Mouse (Mus musculus) kidney, adult 2 months (tissue): ENCODE measurements at regions not wholly inside any gene's neighbourhood (a gene's known extent, or its start where the extent isn't known, plus 50 kb on each side); places are given as distances from the start of the nearest gene placed in this dataset.

ENCODE experiments used
- DNase-seq: peaks from one replicate; pipeline ENCODE4 v3.0.0; 2021
- H3K27ac ChIP-seq: fragments of 200-500 bp; 2 replicates; pipeline ENCODE4 v1.5.1; 2012; ENCODE audit warnings: low read depth, low read length, control low read depth, inconsistent platforms; ENCODE audit not compliant: insufficient read depth
- H3K27me3 ChIP-seq: fragments of 200-500 bp; replicated peaks from 2 replicates; pipeline ENCODE4 v1.6.1; 2012; ENCODE audit warnings: mild to moderate bottlenecking, moderate library complexity, low read length, inconsistent platforms; ENCODE audit not compliant: control insufficient read depth, insufficient read depth
- H3K36me3 ChIP-seq: fragments of 200-500 bp; 2 replicates; pipeline ENCODE4 v1.6.1; 2012; ENCODE audit warnings: mild to moderate bottlenecking, moderate library complexity, low read length, inconsistent platforms; ENCODE audit not compliant: control insufficient read depth, insufficient read depth
- H3K4me1 ChIP-seq: fragments of 200-500 bp; 2 replicates; pipeline ENCODE4 v1.6.1; 2011; ENCODE audit warnings: low read length; ENCODE audit not compliant: control insufficient read depth, insufficient read depth
- H3K4me3 ChIP-seq: fragments of 200-500 bp; 2 replicates; pipeline ENCODE4 v1.5.1; 2011; ENCODE audit warnings: mild to moderate bottlenecking, low read depth, low read length, control low read depth; ENCODE audit not compliant: insufficient read depth
- CTCF ChIP-seq: fragments of 200-500 bp; conservative IDR thresholded peaks from 2 replicates; pipeline ENCODE4 v1.5.1; 2011; ENCODE audit warnings: low read depth, mild to moderate bottlenecking, control low read depth, low read length, moderate library complexity, mixed read lengths; ENCODE audit not compliant: insufficient read depth, insufficient read length
- POLR2A ChIP-seq: fragments of 200-500 bp; IDR thresholded peaks from one replicate; pipeline ENCODE4 v1.6.1; 2011; ENCODE audit warnings: low read depth, low read length, control low read depth
- WGBS: fragments of 180-500 bp; shearing (Covaris S2); methylation state at CpG from one replicate; pipeline ENCODE4 v1.1.7; 2018; 5-methylcytosine and 5-hydroxymethylcytosine counted together

DNA sequence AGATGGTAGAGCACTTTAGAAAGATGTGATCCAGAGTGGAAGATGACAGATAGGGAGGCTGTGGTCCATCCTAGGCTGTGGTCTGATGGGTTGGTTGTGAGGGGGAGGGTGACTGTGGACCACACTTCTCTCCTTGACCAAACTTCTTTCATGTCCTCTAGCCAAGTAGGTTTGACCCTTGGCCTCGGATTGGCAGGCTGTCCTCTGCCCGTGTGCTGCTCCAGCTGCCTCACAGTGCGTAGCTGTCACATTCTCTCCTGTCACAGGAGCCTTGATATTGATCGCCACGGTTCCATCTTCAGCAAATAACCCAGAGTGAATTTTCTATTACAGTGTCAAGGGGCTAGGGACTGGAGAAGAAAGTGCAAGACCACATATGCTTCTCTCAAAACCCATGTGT lies 506.9 kb downstream of the Tbc1d22a start:
- no peak for DNase-seq
- Histone ChIP-seq H3K36me3 (no peaks in the 10 kb centered on the region), H3K4me1 (no peaks in the 10 kb centered on the region), H3K27me3 (no peaks in the 10 kb centered on the region), H3K27ac (no peak overlapping the region), H3K4me3 (no peak overlapping the region)
- 78% methylated on average over 5 of the region's 5 CpGs for WGBS
- TF ChIP-seq POLR2A (no peak), CTCF (no peak)

DNA sequence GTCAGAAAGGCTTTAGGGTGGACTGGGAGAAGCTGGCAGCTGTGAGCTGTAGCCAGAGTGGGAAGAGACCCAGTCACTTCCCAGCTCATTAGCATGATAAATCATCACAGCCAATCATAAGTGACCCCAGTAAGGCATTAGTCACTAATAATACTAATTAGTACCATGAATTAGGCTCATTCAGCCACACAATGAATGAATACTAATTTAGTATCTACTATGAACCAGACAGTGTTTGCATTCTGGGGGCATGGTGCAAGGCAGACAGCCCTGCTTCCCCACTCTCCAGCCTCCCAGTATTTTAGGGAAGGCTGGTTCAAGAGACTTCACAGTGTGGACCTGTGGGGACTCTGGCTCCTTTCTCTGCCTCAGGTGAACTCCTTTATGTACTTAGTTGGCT lies 523.7 kb downstream of the Tbc1d22a start:
- H3K27me3 ChIP-seq, result no peaks in the 10 kb centered on the region
- H3K36me3 ChIP-seq, result no peaks in the 10 kb centered on the region
- no peak overlapping the region for H3K4me3 ChIP-seq
- no peak for DNase-seq
- TF ChIP-seq CTCF, result no peak
- TF ChIP-seq POLR2A, result no peak
- H3K27ac ChIP-seq, result no peak overlapping the region
- H3K4me1 ChIP-seq, result no peaks in the 10 kb centered on the region

DNA sequence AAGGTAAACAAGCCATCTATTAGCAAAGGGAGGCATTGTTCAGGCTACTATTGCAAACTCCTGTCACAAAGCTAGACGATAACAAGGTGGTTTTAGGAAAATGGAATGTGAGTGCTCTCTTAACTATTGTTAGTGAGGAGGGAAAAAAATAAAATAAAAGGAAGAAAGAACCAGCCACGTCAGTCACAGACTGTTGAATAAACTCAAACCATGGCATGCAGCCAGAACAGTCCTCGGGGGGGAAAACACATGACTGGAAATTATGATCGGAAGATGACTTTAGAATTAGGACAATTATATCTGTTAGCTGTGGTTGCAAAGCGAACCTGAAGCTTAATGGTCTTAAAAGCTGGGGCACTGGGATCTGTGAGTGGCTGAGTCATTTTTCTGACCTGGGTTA lies 524.1 kb downstream of the Tbc1d22a start:
- TF ChIP-seq POLR2A (no peak), CTCF (no peak)
- Histone ChIP-seq H3K36me3 (no peaks in the 10 kb centered on the region), H3K4me1 (no peaks in the 10 kb centered on the region), H3K27ac (no peak overlapping the region), H3K4me3 (no peak overlapping the region), H3K27me3 (no peaks in the 10 kb centered on the region)
- no peak for DNase-seq
- 60% methylated on average over 5 of the region's 5 CpGs for WGBS

DNA sequence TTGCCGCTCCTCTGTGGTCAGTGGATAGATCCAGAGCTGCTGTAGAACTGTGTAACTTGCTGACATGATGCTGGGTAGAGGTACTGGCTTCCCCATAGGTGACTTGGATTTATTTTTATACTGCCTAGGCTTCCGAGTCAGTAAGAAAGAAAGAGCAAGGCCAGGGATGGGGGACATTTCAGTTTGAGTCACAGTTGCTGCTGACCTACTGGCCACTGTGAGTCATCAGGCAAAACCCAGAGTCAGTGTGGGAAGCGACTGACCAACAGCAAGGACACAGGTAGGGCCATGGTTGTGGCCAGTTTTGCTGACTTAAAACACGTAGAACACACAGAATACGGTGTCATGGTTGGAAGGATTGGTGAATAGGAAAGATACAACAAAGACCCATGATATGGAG lies 524.5 kb downstream of the Tbc1d22a start:
- DNase-seq, result no peak
- Histone ChIP-seq H3K36me3 (no peaks in the 10 kb centered on the region), H3K27ac (no peak overlapping the region), H3K4me1 (no peaks in the 10 kb centered on the region), H3K4me3 (no peak overlapping the region), H3K27me3 (no peaks in the 10 kb centered on the region)
- 82% methylated on average over 5 of the region's 5 CpGs for WGBS
- TF ChIP-seq POLR2A (no peak), CTCF (no peak)

DNA sequence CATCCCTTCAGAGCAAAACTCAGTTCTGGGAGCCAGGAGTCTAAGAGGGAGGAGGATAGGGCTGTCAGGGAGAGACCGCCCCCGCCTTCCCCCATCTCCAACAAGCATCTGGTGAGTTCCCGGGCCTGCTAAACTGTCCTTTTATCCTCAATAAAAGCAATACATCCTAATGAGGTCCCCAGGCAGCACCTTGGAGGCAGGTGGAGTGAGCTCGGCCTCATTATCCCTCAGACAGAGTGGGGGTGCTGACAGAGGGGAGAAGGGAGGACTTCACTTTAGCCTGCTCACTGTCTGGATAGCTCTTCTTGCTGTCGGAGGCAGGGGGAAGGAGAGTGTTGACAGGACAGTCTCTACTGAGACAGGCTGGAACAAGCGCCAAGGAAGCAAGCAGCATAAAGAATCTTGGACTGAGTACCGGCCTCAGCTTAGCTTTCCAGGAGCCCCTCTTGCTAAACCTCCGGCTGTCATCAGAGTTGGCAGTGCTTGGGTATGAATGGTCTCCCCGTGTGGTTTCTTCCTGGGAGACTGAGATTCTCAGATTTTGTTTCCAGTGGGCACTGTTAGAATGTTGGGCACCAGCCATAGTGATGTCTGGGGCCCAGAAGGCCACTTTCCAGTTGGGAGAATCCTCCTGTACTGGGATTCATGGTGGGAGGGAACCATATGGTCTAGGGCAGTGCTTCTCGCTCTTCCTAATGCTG lies 537.3 kb downstream of the Tbc1d22a start:
- Histone ChIP-seq H3K27ac (no peak overlapping the region), H3K27me3 (no peaks in the 10 kb centered on the region), H3K4me1 (no peaks in the 10 kb centered on the region), H3K4me3 (no peak overlapping the region), H3K36me3 (no peaks in the 10 kb centered on the region)
- TF ChIP-seq CTCF, result no peak
- no peak for TF ChIP-seq POLR2A
- WGBS, result 68% methylated on average over 10 of the region's 10 CpGs
- DNase-seq, result no peak

DNA sequence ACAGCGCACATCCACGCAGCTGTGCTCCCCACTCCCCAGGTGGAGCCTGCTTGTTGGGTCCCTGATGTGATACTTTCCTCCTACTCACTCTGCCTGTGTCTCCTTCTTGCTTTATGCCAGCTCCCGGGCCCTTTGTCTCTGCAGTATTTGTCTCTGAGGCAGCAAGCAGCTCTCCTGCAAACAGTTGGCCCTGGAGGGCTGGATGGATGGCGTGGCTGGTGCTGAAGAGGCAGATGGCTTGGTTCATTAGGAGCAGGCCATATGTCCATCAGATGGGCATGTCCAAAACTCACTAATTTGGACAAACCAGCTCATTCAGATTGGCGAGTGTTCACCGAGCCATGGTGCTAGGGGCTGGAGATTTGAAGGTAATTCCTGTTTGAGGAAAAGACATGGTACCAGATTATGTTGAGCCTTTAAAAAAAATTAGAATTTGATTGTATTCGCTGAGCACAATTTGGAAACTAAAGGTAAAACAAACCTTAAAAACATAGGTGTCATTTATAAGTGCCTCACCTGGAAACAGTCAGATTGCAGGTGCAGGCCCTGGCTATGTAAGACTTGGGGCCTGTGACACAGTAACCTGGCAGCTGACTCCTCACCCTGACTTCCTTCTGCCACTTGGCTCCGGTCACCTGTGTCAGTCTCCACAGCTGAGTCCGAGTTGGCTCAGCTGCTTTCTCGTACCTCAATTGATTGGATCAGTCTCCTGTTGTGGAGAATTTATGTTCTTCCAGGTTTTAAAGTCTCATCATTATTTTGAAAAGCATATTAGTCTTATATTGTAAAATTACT lies 549.5 kb downstream of the Tbc1d22a start:
- DNase-seq, result no peak
- Histone ChIP-seq H3K27me3 (no peaks in the 10 kb centered on the region), H3K4me3 (no peak overlapping the region), H3K4me1 (no peaks in the 10 kb centered on the region), H3K27ac (no peak overlapping the region), H3K36me3 (no peaks in the 10 kb centered on the region)
- TF ChIP-seq POLR2A, result no peak
- no peak for TF ChIP-seq CTCF
- WGBS, result 84% methylated on average over 10 of the region's 10 CpGs

DNA sequence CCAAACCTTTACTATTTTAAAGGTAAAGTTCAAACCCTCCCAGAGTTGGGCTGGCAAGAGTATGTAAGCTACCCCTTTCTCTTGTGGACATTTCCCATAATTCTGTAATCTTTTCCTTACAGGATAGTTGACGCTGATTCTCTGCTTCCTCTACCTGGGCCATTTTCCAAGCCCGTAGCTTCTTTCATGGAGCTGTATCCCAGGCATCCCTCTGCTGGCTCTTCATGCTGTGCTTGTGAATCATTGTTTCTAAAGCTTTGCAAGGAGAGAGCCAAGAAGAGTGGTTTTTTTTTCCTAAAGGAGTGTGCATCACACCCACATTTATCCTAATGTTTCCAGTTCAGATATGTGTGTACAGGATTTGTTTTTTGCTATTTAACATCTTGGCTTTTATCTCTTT lies 553.4 kb downstream of the Tbc1d22a start:
- Histone ChIP-seq H3K27ac (no peak overlapping the region), H3K4me1 (no peaks in the 10 kb centered on the region), H3K4me3 (no peak overlapping the region), H3K27me3 (no peaks in the 10 kb centered on the region), H3K36me3 (no peaks in the 10 kb centered on the region)
- no peak for TF ChIP-seq CTCF
- TF ChIP-seq POLR2A, result no peak
- no peak for DNase-seq
- WGBS, result 84% methylated on average over 2 of the region's 2 CpGs
